Mouse (Mus musculus) midbrain, postnatal 0 days (tissue): ENCODE results near the gene Lmntd1. TPM values are rescaled to one million over a fixed set of nuclear protein-coding genes. Genes with fewer than 3 reads are reported as not detected.

Experiments used
- ATAC-seq: fragments of 200-750 bp; cut with Nextera tagmentation; 2 replicates; pipeline ENCODE4 v1.8.0; 2017; ENCODE audit warnings: moderate number of reproducible peaks, mild to moderate bottlenecking, moderate TSS enrichment, moderate library complexity; ENCODE audit not compliant: low FRiP score
- DNase-seq: peaks from one replicate; pipeline ENCODE4 v3.0.0-alpha.2; 2015; ENCODE audit warnings: low spot score
- H3K27ac ChIP-seq: fragments of 300-500 bp; sonication (generic); 2 replicates; pipeline ENCODE4 v1.5.1; 2014; ENCODE audit warnings: low read depth, mild to moderate bottlenecking, low read length, mixed read lengths
- H3K27me3 ChIP-seq: fragments of 300-500 bp; sonication (generic); 2 replicates; pipeline ENCODE4 v1.6.1; 2014; ENCODE audit warnings: low read length, control low read depth, mixed read lengths; ENCODE audit not compliant: insufficient read depth
- H3K36me3 ChIP-seq: fragments of 300-500 bp; sonication (generic); 2 replicates; pipeline ENCODE4 v1.6.1; 2014; ENCODE audit warnings: low read length, control low read depth, mixed read lengths; ENCODE audit not compliant: insufficient read depth
- H3K4me1 ChIP-seq: fragments of 300-500 bp; sonication (generic); 2 replicates; pipeline ENCODE4 v1.6.1; 2014; ENCODE audit warnings: mild to moderate bottlenecking, control low read depth, antibody characterized with exemption, low read length, mixed read lengths; ENCODE audit not compliant: insufficient read depth
- H3K4me2 ChIP-seq: fragments of 300-500 bp; sonication (generic); 2 replicates; pipeline ENCODE4 v1.6.1; 2014; ENCODE audit warnings: low read depth, mild to moderate bottlenecking, low read length, mixed read lengths; ENCODE audit not compliant: poor library complexity, severe bottlenecking
- H3K4me3 ChIP-seq: fragments of 300-500 bp; sonication (generic); 2 replicates; pipeline ENCODE4 v1.5.1; 2014; ENCODE audit warnings: low read depth, mild to moderate bottlenecking, low read length, moderate library complexity
- H3K9ac ChIP-seq: fragments of 300-500 bp; sonication (generic); replicated peaks from 2 replicates; pipeline ENCODE4 v1.6.1; 2014; ENCODE audit warnings: mild to moderate bottlenecking, low read length, moderate library complexity, mixed read lengths; ENCODE audit not compliant: poor library complexity, severe bottlenecking
- H3K9me3 ChIP-seq: fragments of 300-500 bp; sonication (generic); 2 replicates; pipeline ENCODE4 v1.6.1; 2016; ENCODE audit warnings: low read length, control low read depth
- CTCF ChIP-seq: IDR thresholded peaks from 2 replicates; pipeline ENCODE4 v1.5.1; 2016; ENCODE audit warnings: antibody characterized with exemption, mild to moderate bottlenecking
- WGBS: fragments of 180-500 bp; shearing (Covaris S2); extraction: QIAGEN DNeasy Blood & Tissue Kit; methylation state at CpG from one replicate; pipeline ENCODE4 v1.1.7; 2014; 5-methylcytosine and 5-hydroxymethylcytosine counted together
- polyA plus RNA-seq: library from polyadenylated mRNA; unstranded; fragments of >200 nt; fragmentation: Nextera tagmentation; extraction: Ambion mirVana; gene quantifications from 2 replicates; pipeline ENCODE4 v1.2.1, GENCODE M21; 2015
- total RNA-seq: library from RNA; depleted of rRNA; stranded (reverse); fragments of >200 nt; gene quantifications from 2 replicates; pipeline ENCODE4 v1.2.3, GENCODE M21; 2014

The Lmntd1 gene
- total and polyA plus RNA-seq, 2 experiments from 2014 or later = 2.0 to 2.7 TPM

DNA sequence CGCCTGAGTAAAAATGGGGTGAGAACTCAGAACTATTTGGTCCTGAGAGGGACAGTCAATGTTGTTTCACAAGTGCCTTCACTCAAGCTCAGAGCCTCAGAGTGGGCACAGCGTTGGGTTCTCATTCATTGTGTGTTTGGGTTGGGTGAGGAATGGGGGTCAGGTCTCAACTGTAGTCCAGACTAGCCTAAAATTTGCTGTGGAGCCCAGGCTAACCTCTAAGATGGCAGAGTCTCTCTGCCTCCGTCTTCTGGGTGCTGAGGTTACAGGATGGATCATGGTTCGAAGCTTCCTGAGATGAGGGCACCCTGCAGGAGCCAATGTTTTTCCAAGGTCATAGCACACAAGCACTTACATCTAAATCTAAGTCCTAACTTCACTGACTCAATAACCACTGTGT, 37.4 kb downstream of the Lmntd1 start:
- Histone ChIP-seq H3K36me3 (no peaks in the 10 kb centered on the region), H3K27ac (no peak overlapping the region), H3K9me3 (no peaks in the 10 kb centered on the region), H3K4me2 (no peak overlapping the region), H3K27me3 (no peaks in the 10 kb centered on the region), H3K4me3 (no peak overlapping the region), H3K4me1 (no peaks in the 10 kb centered on the region), H3K9ac (no peak overlapping the region)
- no peak for ATAC-seq
- WGBS = 96% methylated on average over 4 of the region's 4 CpGs
- TF ChIP-seq CTCF = no peak
- no peak for DNase-seq

DNA sequence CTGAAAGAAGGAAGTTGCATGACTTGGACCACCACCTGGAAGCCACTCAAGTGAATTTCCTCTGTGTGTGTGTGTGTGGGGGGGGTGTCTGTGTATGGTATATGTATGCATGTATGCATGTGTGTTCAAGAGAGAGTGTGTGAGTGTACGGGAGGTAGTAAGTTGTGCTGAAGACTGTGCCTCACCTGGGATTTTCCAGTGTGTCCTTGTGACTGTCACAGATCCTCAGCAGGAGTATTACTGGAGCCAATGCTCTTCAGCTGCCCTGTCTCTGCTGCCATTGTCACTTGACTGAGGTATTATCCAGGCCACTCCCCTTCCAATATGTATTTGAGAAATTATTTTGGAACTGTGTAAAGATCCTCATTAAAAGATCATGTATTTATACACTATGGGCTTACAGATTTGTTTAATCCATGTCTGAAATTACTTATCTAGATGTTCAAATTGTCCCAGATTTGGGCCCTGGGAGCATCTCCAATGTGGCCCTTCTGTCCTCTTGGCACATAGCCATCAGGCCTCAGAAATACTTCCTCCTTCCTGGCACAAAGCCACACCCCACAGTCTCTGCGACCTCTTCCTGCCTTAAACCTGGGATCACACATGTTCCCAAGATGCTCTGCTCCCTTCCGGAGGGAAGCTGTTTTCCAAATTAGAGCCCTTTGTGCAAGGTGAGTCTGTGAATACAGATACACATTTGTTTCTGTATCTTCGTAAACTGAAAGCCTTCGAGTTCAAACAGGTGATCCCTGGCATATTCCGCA, 40.7 kb downstream of the Lmntd1 start:
- no peaks in the 10 kb centered on the region for H3K36me3 ChIP-seq
- H3K9me3 ChIP-seq = no peaks in the 10 kb centered on the region
- H3K9ac ChIP-seq = no peak overlapping the region
- H3K4me3 ChIP-seq = no peak overlapping the region
- 81% methylated on average over 6 of the region's 6 CpGs for WGBS
- H3K27me3 ChIP-seq = no peaks in the 10 kb centered on the region
- TF ChIP-seq CTCF = no peak
- H3K27ac ChIP-seq = no peak overlapping the region
- no peaks in the 10 kb centered on the region for H3K4me1 ChIP-seq
- ATAC-seq = no peak
- peak; percentile 28 for DNase-seq
- no peak overlapping the region for H3K4me2 ChIP-seq

DNA sequence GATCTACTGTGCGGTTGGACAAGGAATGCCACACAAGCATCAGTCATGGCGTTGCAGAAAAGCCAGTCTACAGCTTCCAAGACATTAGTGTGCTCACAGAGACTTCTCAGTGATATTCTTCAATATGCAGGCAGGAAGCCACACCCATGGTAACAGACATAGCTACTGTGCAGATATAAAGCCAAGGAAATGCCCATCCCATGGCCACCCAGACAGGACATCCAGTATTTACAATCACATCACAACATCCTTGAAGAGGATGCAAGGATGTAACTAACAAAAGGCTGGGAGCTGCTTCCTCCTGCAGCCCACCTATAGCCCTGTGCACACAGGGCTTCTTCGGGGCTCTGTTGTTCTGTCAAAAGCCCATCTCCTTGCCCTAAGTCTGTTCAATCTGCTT, 45.4 kb downstream of the Lmntd1 start:
- DNase-seq (no peak), ATAC-seq (no peak)
- WGBS = 94% methylated on average over 3 of the region's 3 CpGs
- Histone ChIP-seq H3K4me3 (no peak overlapping the region), H3K4me1 (no peaks in the 10 kb centered on the region), H3K27me3 (no peaks in the 10 kb centered on the region), H3K9ac (no peak overlapping the region), H3K36me3 (no peaks in the 10 kb centered on the region), H3K27ac (no peak overlapping the region), H3K4me2 (no peak overlapping the region), H3K9me3 (no peaks in the 10 kb centered on the region)
- TF ChIP-seq CTCF = no peak

DNA sequence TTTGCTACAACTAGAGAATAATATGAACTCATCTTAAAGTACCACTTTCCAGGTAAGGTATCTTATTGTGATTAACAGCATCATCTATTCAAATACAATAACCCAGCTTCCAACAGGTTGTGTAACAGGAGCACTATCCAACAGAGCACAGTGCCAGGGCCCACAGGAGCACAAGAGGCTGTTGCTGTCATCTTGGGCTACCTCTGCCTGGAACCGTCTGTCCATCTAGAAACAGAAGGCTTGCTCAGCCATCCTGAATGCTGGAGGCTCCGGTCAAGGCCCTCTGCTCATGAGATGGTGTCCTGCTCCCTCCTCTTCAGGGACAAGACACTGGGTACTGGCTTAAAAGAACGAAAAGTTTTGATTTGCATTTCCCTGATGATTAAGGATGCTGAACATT, 46.3 kb downstream of the Lmntd1 start:
- no peak for ATAC-seq
- Histone ChIP-seq H3K9ac (no peak overlapping the region), H3K4me1 (no peaks in the 10 kb centered on the region), H3K9me3 (no peaks in the 10 kb centered on the region), H3K4me2 (no peak overlapping the region), H3K36me3 (no peaks in the 10 kb centered on the region), H3K27ac (no peak overlapping the region), H3K27me3 (no peaks in the 10 kb centered on the region), H3K4me3 (no peak overlapping the region)
- 86% methylated on average over 3 of the region's 3 CpGs for WGBS
- DNase-seq = no peak
- no peak for TF ChIP-seq CTCF

DNA sequence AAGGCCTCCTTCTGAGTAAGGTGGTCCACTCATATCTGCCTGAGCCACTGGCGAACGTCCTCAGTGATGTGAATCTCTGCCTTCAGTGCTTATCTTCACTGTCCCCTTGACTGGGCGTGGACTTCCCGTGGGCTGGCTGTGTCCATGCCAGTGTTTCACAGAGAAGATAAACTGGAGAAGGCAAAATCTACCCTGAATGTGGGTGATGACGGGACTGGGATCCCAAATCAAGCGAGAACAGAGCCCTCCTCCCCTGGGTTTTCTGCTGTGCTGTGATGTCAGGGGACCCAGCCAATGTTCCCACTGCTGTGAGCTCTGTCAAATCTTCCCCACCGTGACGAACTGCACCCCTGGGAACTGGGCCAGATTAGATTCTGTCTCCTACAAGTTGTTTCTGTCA, 46.8 kb downstream of the Lmntd1 start:
- DNase-seq (no peak), ATAC-seq (no peak)
- Histone ChIP-seq H3K27me3 (no peaks in the 10 kb centered on the region), H3K27ac (no peak overlapping the region), H3K9ac (no peak overlapping the region), H3K4me2 (no peak overlapping the region), H3K9me3 (no peaks in the 10 kb centered on the region), H3K36me3 (no peaks in the 10 kb centered on the region), H3K4me1 (no peaks in the 10 kb centered on the region), H3K4me3 (no peak overlapping the region)
- 74% methylated on average over 8 of the region's 8 CpGs for WGBS
- TF ChIP-seq CTCF = no peak

DNA sequence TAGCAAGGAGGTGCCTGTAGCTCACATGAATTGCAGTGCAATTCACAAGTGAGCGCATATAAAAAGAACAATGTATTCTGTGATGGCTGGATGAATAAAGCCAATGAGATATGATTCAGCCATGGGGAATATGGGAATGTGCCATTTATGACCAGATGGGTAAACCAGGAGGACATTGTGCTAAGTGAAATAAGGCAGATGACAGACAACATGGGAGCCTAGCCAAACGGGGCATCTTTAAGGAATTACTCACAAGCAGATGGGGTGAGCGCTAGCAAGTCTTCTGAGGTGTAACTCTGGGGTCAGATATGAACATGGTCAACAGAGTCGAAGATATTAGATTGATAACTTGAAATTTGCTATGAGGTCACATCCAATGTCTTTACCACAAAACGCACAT, 48.5 kb downstream of the Lmntd1 start:
- no peaks in the 10 kb centered on the region for H3K4me1 ChIP-seq
- no peak overlapping the region for H3K4me2 ChIP-seq
- no peaks in the 10 kb centered on the region for H3K27me3 ChIP-seq
- no peak overlapping the region for H3K9ac ChIP-seq
- 94% methylated on average over 5 of the region's 5 CpGs for whole genome bisulfite sequencing
- ATAC-seq (no peak), DNase-seq (no peak)
- no peaks in the 10 kb centered on the region for H3K9me3 ChIP-seq
- H3K27ac ChIP-seq = no peak overlapping the region
- H3K4me3 ChIP-seq = no peak overlapping the region
- no peaks in the 10 kb centered on the region for H3K36me3 ChIP-seq
- no peak for TF ChIP-seq CTCF
